Mouse (Mus musculus) brain, embryonic 14.5 days (tissue): ENCODE results near the gene Fcgr1. TPM values are rescaled to one million over a fixed set of nuclear protein-coding genes. Genes with fewer than 3 reads are reported as not detected.

Experiments
- DNase-seq: peaks from one replicate; pipeline ENCODE4 v3.0.0-alpha.2; 2011; ENCODE audit warnings: low read depth
- CTCF ChIP-seq: fragments of 200-500 bp; IDR thresholded peaks from 2 replicates; pipeline ENCODE4 v1.5.1; 2012; ENCODE audit warnings: inconsistent platforms, mild to moderate bottlenecking, moderate library complexity, borderline replicate concordance; ENCODE audit not compliant: insufficient read depth, insufficient read length; ENCODE audit errors: extremely low read depth
- POLR2A ChIP-seq: fragments of 200-500 bp; IDR thresholded peaks from 2 replicates; pipeline ENCODE4 v1.6.1; 2012; ENCODE audit warnings: mild to moderate bottlenecking, inconsistent platforms, borderline replicate concordance; ENCODE audit not compliant: poor library complexity, insufficient read depth, insufficient read length, severe bottlenecking; ENCODE audit errors: extremely low read depth
- polyA plus RNA-seq: library from polyadenylated mRNA; depleted of rRNA; stranded (reverse); fragments of >200 nt; gene quantifications from 2 replicates; pipeline ENCODE4 v1.2.3, GENCODE M21; 2012; rRNA removed

Fcgr1 gene
- polyA plus RNA-seq, 1 experiment = 1.4 TPM

DNA sequence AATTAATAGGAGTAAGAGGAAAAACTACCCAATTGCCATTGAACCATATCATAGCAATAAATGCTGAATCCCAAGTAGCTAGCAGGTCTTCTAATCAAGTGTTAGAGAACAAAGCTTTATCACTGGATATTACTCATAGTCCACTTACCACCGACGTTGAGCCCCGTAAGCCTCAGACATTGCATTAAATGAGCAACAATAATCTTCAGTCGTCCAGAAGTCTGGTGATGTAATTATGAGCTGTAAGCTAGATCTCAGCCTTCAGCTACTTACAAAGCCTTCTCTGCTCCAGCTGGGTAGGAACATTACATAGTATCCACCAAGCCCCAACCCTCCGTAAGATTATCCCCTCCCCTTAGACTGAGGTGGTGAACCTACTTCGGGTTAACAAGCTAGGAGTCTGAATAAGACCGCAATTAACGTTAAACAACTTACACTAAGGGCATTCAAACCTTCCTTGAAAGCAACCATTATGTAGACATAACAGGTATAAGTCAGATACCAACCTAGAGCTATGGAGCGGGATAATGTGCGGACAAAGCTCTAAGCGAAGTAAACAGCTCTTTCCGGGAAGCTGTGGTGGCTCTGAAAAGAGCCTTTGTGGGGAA is 55.8 kb downstream of the Fcgr1 start:
- no peak for TF ChIP-seq POLR2A
- no peak for TF ChIP-seq CTCF
- DNase-seq = peak; percentile 41

DNA sequence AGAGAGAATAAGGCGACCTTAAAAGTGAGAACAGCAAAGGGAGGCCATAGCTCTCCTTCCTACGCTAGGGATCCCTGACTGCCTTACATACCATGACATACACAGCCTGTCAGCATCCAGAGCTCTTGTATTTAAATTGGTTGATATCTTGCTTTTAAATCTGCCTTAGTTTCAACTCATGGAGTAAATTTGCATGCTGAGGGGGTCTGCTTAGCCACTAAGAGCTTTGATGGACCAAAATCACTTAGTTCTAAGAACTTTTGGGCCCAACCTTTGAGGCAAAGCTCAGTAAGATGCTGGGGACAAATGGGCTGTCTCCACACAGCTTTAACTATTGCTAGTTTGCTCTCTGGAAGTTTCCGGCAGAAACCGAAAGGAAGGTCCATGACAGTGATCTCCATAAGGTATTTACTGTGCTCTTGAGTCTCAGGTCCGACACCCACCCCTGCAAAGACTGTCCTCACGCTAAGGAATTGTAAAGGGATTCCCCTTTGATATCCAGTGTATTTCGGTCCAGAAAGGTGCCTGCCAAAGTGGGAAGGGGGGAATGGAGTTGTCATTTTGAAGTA is 56.4 kb downstream of the Fcgr1 start:
- TF ChIP-seq POLR2A = no peak
- no peak for TF ChIP-seq CTCF
- DNase-seq = peak; percentile 25

DNA sequence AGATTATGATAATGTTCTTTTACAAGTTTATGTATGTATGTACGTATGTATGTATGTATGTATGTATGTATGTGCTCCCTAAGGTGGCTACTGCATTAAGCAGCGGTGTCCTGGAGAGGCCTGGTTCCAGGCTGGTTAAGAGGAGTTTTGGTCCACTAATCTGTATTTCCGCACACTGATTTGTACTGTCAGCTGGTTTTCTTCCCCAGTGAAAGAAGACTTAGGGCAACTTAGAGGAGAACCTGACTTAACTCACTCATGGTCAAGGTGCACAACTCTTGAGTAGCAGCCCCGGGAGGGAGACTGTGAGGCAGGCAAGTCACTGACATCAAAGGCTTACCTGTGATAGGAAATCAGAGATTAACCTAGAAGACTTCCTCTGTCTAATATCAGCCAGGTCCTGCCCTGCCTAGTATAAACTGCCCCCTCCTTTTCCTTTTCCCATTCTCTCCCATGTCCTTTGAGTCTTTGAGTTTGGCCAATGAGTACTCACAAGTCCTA is 56.9 kb downstream of the Fcgr1 start:
- TF ChIP-seq POLR2A = no peak
- TF ChIP-seq CTCF = no peak
- DNase-seq = no peak

DNA sequence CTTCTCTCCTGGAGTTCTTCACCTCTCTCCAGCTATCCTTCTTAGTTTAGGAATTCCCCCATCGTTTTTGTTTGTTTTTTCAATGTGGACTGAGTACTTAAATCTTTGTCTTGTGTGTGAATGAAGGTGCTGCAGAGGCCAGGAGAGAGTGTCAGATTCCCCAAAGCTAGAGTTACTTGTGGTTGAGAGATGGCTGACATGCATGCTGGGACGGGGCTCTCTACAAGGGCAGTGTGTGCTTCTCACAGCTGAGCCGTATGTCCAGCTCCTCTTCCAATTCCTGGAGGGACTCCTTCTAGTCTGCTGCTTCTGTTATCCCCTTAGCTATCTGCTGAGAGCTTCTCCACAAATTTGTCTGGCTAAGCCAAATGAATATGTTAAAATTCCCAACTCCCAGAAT is 57.9 kb downstream of the Fcgr1 start:
- no peak for TF ChIP-seq CTCF
- no peak for TF ChIP-seq POLR2A
- DNase-seq = no peak

DNA sequence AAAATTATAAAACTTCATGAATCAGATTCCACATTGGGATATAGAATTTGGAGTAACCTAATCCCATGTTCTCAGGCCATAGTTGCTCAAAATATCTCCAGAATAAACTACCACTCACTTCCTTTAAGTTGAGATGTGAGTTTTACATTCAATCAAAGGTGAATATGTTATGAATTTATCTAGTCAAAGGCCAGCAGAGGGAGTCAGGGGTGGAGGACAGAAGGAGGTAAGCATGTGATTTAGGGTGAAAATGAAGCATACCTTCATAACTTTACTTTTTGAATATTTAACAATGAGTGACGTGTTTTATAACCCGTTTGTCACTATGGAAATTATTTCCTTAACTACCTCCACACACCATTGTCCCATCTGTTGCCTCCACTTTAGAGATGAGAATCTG is 58.9 kb downstream of the Fcgr1 start:
- DNase-seq = no peak
- TF ChIP-seq POLR2A (no peak), CTCF (no peak)

Other genes starting within 250 kb of the Fcgr1 start
- gene Vps45, start 235.5 kb downstream of the Fcgr1 start, polyA plus RNA-seq = 30.8 and 31.3 TPM in 2 replicates
- 7.0 and 8.6 TPM in 2 replicates for gene Otud7b, start 189.4 kb downstream of the Fcgr1 start, polyA plus RNA-seq
- 10.1 and 10.2 TPM in 2 replicates for gene Mtmr11, start 132.0 kb downstream of the Fcgr1 start, polyA plus RNA-seq
- gene Sf3b4, start 121.6 kb downstream of the Fcgr1 start, polyA plus RNA-seq = 112 and 140 TPM in 2 replicates
- 101 and 136 TPM in 2 replicates for gene Sv2a, start 112.8 kb downstream of the Fcgr1 start, polyA plus RNA-seq
- 48.1 and 54.5 TPM in 2 replicates for gene Bola1, start 74.3 kb downstream of the Fcgr1 start, polyA plus RNA-seq
- gene Hist2h2ab, start 74.1 kb downstream of the Fcgr1 start, polyA plus RNA-seq = 2.2 and 10.2 TPM in 2 replicates
- gene Hist2h2ac, start 73.1 kb downstream of the Fcgr1 start, polyA plus RNA-seq = 8.3 and 12.6 TPM in 2 replicates
- gene Hist2h2be, start 72.8 kb downstream of the Fcgr1 start, polyA plus RNA-seq = 12.3 and 19.6 TPM in 2 replicates
- gene Hist2h3c2, start 54.8 kb downstream of the Fcgr1 start, polyA plus RNA-seq = 62.0 and 84.4 TPM in 2 replicates
- 7.9 and 27.8 TPM in 2 replicates for gene Hist2h2aa2, start 53.7 kb downstream of the Fcgr1 start, polyA plus RNA-seq
- 90.6 and 97.0 TPM in 2 replicates for gene Hist2h2aa1, start 48.5 kb downstream of the Fcgr1 start, polyA plus RNA-seq
- not detected in 2 replicates for gene Hist2h3c1, start 47.3 kb downstream of the Fcgr1 start, polyA plus RNA-seq
- gene Hist2h4, start 30.7 kb downstream of the Fcgr1 start, polyA plus RNA-seq = 5.9 and 7.0 TPM in 2 replicates
- 76.5 and 89.8 TPM in 2 replicates for gene Hist2h3b, start 25.3 kb downstream of the Fcgr1 start, polyA plus RNA-seq
- 9.3 and 14.5 TPM in 2 replicates for gene Hist2h2bb, start 24.2 kb downstream of the Fcgr1 start, polyA plus RNA-seq
- 0.05 TPM in 1 of 2 replicates, not detected in the other for gene BC107364, start 158.3 kb upstream of the Fcgr1 start, polyA plus RNA-seq
- gene Hfe2, start 231.2 kb upstream of the Fcgr1 start, polyA plus RNA-seq = 0.58 and 0.66 TPM in 2 replicates